Mouse (Mus musculus) heart, postnatal 4 days (tissue): ENCODE results near the gene Rnaseh2a. TPM values are rescaled to one million over a fixed set of nuclear protein-coding genes. Genes with fewer than 3 reads are reported as not detected.

Source experiments
- DNase-seq: peaks from one replicate; pipeline ENCODE4 v3.0.0; 2021
- total RNA-seq, 2 experiments: library from RNA; stranded (reverse); gene quantifications; 2 replicates each; pipeline ENCODE4 v1.2.3; 2021

Rnaseh2a gene
- 10 to 100 TPM; 61.8 to 69.1 TPM for total RNA-seq

DNA sequence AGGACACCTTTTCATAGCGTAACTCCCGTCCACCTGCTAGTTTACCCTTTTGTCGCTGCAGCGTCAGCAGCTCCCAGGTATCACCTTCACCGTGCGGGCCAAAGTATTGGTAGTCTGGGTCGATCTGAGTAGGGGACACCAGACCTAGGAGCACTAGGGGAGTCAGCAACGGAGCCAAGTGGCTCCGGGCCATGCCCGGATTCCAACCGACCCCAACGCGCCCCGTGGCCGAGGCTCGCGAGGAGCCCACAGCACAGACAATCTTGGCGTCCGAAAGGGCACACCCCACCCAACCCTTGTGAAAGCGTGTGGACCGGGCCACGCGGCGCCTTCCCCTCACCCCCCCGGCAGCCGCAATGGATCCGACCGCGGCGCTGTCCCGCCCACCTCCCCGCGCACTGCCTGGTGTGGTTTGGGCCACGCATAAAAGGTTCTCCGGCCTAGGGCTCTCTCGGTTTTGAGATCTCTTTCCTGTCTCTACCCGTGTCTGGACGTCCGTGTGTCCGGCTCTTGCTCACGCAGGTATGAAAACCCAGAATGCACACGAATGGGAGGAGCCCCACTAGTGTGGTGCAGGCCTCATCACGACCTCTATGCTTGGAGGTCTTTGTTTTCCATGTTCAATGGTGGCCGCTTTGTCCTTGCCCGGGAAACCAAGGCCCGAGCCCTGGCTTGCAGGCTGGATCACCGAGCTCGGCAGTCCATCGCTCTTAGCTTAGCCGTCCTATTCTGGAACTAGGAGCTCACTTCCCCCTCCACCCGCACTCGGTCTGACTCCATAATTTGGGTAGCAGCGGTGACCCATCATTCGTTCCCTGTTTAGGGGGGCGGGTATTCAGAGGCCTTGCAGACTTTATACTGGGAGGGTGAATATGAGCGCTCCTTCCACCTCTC is at the start of gene Rnaseh2a, which contains the start of the genes Gm49661 and Prdx2:
Rnaseh2a (minus strand) TSS at position 527 of the 894 bp plus-strand sequence.
Gm49661 (minus strand) TSS at position 193 of the 894 bp plus-strand sequence.
Prdx2 (plus strand) TSS at position 347 of the 894 bp plus-strand sequence.
- peak; percentile 80 for DNase-seq

DNA sequence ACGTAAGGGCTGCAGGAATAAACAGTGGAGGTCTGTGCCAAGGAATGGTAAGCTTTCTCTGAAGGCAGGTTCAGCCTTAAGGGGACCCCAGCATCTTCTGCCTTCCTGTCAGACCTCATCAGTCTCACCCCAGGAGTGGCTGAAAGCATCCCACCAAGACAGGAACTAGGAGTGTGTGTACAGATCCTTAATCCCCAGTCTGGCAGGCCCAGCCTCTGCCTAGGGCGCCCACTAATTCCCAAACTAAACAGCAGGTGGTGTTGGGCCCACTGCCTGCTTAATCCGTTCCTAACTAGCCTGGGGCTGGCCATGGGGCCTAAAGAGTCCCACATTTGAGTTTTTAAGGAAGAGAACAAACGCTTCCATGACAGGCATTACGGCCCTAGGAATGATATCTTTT is 47.6 kb upstream of the Rnaseh2a start:
- DNase-seq = no peak

DNA sequence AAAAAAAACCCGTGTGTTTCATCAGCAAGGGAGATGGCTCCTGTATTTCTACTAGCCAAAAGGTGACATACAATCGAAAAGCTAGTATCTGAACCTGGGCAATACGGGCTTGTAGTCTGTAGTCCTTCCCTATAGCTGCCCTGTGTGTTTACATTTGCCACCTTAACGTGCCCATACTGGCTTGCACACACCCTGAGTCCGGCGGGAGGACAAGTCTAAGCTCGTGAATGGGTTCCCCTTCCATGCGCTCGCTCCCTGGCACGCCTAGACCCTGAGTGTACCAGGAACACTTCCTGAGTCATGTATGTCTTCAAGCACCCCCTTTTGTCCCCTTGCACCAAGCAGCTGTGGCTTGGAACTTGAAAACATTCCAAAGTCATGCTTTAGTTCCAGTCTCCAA is 47.2 kb upstream of the Rnaseh2a start:
- DNase-seq = no peak

- DNase-seq = no peak
These were observed 44.9 kb upstream of the Rnaseh2a start, which contains the start of gene Best2 for GRCm38 (mm10) chr8:85014431-85014830. Gene Best2 (minus strand): TSS chr8:85014531.

DNA sequence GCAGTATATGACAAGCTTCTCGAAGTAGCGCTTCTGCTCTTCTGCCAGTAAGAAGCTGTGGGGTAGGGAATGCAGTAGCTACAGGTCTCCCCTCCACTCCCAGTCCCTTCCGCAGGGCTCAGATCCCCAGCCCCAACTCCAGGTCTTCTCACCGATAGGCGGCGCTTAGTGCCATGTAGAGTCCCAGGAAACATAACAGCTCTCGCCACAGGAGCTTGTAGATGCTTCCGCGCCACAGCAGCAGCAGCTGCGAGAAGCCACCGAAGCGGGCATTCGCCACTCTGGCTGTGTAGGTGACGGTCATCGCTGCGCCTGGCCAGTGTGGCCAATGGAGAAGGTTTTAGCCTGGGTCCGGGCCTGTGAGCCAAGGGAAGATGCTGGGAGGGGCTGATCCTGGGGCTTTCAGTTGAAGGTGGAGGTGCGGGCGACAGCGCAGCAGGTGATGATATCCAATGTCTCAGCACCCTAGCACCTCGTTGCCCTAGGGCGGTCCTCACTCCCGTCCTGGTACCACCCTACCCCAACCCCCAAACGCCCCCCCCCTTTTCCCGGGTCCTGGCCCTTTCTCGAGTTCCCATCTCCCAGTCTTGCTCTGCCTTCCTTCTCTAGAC is 43.8 kb upstream of the Rnaseh2a start:
- peak; percentile 75 for DNase-seq

- no peak for DNase-seq
These were observed 41.7 kb upstream of the Rnaseh2a start for GRCm38 (mm10) chr8:85011242-85011641.

- peak; percentile 66 for DNase-seq
These were observed 38.1 kb upstream of the Rnaseh2a start for GRCm38 (mm10) chr8:85007686-85008085.

DNA sequence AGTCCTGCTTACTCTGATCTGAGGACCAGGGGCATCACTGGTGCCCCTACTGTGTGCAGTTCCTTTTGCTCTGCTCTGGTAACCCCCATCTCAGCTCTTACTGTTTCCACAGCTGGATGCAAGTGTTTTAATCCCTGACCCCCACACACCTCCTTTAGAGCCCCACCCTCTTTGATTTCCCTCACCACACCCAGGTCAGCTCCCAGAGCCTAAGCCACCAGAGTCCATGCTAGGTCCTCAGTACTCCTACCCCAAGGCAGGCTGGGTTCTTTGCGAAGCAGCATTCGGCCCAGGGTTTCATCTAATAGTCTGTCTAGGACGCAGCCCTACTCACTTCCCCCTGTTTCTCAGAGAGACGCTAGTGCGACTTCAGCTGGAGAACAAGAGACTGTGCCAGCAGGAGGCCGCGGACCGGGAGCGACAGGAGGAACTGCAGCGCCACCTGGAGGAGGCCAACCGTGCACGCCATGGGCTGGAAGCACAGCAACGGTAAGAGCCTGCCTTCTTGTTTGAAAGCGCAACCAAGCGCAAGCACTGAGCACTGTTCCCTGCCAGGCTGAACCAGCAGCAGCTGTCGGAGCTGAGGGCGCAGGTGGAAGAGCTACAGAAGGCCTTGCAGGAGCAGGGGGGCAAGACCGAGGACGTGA is 28.2 kb upstream of the Rnaseh2a start:
- DNase-seq = peak; percentile 94

- no peak for DNase-seq
These were observed 27.4 kb upstream of the Rnaseh2a start for GRCm38 (mm10) chr8:84996978-84997377.

- no peak for DNase-seq
These were observed 26.1 kb upstream of the Rnaseh2a start for GRCm38 (mm10) chr8:84995680-84996079.

- DNase-seq = no peak
These were observed 24.8 kb upstream of the Rnaseh2a start for GRCm38 (mm10) chr8:84994375-84994774.

GRCm38 (mm10) chr8:84990836-84991235 is 21.3 kb upstream of the Rnaseh2a start:
- DNase-seq = peak; percentile 42

DNA sequence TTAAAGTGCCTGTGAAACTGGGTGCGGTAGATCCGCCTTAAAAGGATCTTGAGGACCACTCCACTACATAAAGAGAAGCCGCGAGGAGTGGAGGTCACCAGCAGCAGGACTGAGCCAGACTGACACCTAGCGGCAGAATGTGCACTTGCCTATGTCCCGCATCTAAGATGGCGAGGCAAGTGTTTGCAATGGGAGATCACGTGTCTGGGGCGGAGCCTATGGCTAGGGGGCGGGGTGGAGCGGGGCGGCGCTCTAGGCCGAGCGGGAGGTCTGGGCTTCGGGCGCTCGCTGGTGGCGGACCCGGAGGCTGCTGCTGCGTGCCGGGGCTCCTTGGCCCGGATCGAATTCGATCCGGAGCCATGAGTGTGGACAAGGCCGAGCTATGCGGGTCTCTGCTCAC is 20.8 kb upstream of the Rnaseh2a start, which contains the start of gene Hook2:
Hook2 (plus strand) TSS at position 255 of the 400 bp plus-strand sequence.
- DNase-seq = peak; percentile 99

DNA sequence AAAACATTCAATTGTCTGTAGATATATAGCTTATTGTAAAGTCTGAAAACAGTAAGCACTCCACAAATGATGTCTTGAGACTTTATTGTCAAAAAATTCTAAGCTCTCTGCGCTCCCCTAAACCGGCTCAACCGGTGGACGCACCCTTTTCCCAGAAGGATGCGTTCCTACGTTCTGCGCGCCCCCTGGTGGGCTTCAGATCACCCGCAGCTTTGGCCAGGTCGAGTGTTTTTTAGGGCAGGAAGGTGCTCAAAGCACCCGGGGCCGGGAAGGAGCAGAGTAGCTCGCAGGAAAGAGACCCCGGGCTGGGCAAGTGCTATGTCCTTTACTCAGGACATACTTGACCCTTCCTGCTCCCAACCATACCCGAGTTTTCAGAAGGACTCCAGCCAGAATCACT is 20.2 kb upstream of the Rnaseh2a start:
- DNase-seq = peak; percentile 97

- peak; percentile 57 for DNase-seq
These were observed 19.8 kb upstream of the Rnaseh2a start for GRCm38 (mm10) chr8:84989311-84989731.

DNA sequence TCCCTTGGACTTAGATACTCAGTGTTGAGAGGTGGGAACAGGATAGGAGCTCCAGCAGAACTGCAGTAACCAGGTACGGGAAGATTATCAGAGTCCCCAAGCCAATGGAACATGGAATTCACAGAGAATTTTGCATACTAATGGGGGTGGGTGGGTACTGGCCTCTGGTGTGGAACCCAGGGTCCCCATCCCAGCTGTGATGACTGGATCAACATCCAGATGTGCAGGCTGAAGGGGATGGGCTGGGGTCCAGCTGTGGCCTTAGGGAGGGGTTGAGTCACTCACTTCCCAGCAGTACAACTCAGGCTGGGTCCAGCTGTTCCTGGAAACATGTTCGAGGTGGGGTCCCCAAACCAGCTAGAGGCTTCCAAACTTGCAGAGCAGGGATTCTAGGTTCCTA is 18.3 kb upstream of the Rnaseh2a start:
- peak; percentile 65 for DNase-seq

DNA sequence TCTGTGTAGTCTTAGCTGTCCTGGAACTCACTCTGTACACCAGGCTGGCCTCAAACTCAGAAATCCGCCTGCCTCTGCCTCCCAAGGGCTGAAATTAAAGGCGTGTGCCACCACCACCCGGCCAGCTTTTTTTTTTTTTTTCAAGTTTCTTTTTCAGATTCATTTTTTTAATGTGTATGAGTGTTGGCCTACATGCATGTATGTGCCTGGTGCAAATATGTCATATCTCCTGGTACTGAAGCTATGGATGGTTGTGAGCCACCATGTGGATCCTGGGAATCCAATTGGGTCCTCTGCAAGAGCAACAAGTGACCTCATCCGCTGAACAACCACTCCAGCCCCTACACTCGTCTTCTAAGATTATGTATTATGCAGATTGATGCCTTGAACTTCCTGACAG is 17.8 kb upstream of the Rnaseh2a start:
- no peak for DNase-seq

DNA sequence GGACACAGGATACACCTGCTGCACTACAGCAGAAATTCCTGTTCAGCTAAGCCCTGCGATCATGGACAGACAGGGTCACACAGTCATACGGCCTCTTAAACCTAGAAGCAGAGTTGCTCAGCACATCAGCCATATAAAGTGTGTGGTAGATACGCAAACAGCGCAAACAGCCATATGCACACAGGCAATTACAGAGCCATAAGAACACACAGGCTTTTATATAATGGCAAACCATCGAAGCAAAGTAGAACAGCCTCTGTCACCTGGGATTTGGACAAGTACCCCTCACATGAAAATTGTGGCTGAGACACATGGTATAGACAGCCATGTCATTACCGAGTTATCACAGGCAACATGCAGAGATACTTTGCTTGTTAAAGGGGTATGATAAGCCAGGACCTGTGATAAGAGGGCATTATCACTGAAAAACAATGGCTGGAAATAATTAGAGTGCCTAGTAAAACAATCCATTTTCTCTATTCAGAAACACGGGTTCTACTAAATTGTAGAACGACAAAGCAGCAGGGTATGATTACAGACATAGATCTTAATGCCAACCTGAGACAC is 16.9 kb upstream of the Rnaseh2a start:
- DNase-seq = no peak

GRCm38 (mm10) chr8:84985684-84986378 is 16.3 kb upstream of the Rnaseh2a start:
- peak; percentile 89 for DNase-seq

- no peak for DNase-seq
These were observed 15.6 kb upstream of the Rnaseh2a start for GRCm38 (mm10) chr8:84985049-84985683.
